Mouse (Mus musculus) CH12.LX (cell line): ENCODE data around the gene Pla2g2d.

Source experiments
- CTCF ChIP-seq, 2 experiments: IDR thresholded peaks in 1 of 2; conservative IDR thresholded peaks in 1 of 2; 2 replicates each; pipeline ENCODE4 v1.5.1; 2011 to 2012; ENCODE audit warnings: low read depth in 2 of 2, low read length in 2 of 2, improper control_type of control experiment in 1 of 2, inconsistent platforms in 1 of 2, mild to moderate bottlenecking in 1 of 2, moderate library complexity in 1 of 2
- E2F4 ChIP-seq: IDR thresholded peaks from 2 replicates; pipeline ENCODE4 v1.6.1; 2011; ENCODE audit warnings: low read depth, low read length, improper control_type of control experiment; ENCODE audit not compliant: insufficient replicate concordance
- EP300 ChIP-seq: IDR thresholded peaks from 2 replicates; pipeline ENCODE4 v1.6.1; 2011; ENCODE audit warnings: low read length, improper control_type of control experiment
- HCFC1 ChIP-seq: IDR thresholded peaks from 2 replicates; pipeline ENCODE4 v1.6.1; 2012; ENCODE audit warnings: low read depth, mild to moderate bottlenecking, inconsistent platforms, low read length, improper control_type of control experiment
- MAFK ChIP-seq: IDR thresholded peaks from 2 replicates; pipeline ENCODE4 v1.6.1; 2011; ENCODE audit warnings: low read length, improper control_type of control experiment; ENCODE audit not compliant: insufficient replicate concordance
- MAX ChIP-seq: IDR thresholded peaks from 2 replicates; pipeline ENCODE4 v1.6.1; 2011; ENCODE audit warnings: low read length, improper control_type of control experiment
- MAZ ChIP-seq: IDR thresholded peaks from 2 replicates; pipeline ENCODE4 v1.6.1; 2012; ENCODE audit warnings: low read depth, mild to moderate bottlenecking, inconsistent platforms, low read length, improper control_type of control experiment, moderate library complexity
- POLR2A ChIP-seq: IDR thresholded peaks from 2 replicates; pipeline ENCODE4 v1.6.1; 2011; ENCODE audit warnings: low read depth, mild to moderate bottlenecking, improper control_type of control experiment, low read length
- POLR2AphosphoS2 ChIP-seq: IDR thresholded peaks from 2 replicates; pipeline ENCODE4 v1.6.1; 2011; ENCODE audit warnings: low read depth, low read length, improper control_type of control experiment
- TCF12 ChIP-seq: IDR thresholded peaks from 2 replicates; pipeline ENCODE4 v1.6.1; 2014; ENCODE audit warnings: low read depth, mild to moderate bottlenecking, inconsistent platforms, low read length, improper control_type of control experiment

GRCm38 (mm10) chr4:138777417-138778407, 2.2 kb downstream of the Pla2g2d start:
- TF ChIP-seq MAX: no peak
- no peak for TF ChIP-seq POLR2A
- TF ChIP-seq POLR2AphosphoS2: no peak
- no peak for TF ChIP-seq TCF12
- no peak for TF ChIP-seq MAZ
- TF ChIP-seq CTCF (conservative IDR thresholded peaks at IDR 0.05 in 1 of 2, IDR thresholded peaks at IDR 0.05 in 1 of 2; ENCODE audit: low read depth in 2 of 2, low read length in 2 of 2): no peak
- TF ChIP-seq MAFK: no peak
- TF ChIP-seq EP300: no peak
- TF ChIP-seq HCFC1: no peak
- TF ChIP-seq E2F4: no peak
